Mouse (Mus musculus) heart, adult 2 months (tissue): ENCODE measurements around the gene Hist2h2aa2.
"Not testable (repeated sequence)": the region's sequence is repeated elsewhere in the genome, so short reads cannot be mapped to it uniquely, and the experiment has no call there.

Experiments used
- CTCF ChIP-seq: fragments of 200-600 bp; IDR thresholded peaks from 2 replicates; pipeline ENCODE4 v1.8.1; 2022; ENCODE audit warnings: antibody characterized with exemption, mild to moderate bottlenecking, moderate library complexity
- POLR2A ChIP-seq: fragments of 200-500 bp; IDR thresholded peaks from 2 replicates; pipeline ENCODE4 v1.6.1; 2011; ENCODE audit warnings: mild to moderate bottlenecking, low read depth, low read length, control low read depth; ENCODE audit not compliant: insufficient read depth

DNA sequence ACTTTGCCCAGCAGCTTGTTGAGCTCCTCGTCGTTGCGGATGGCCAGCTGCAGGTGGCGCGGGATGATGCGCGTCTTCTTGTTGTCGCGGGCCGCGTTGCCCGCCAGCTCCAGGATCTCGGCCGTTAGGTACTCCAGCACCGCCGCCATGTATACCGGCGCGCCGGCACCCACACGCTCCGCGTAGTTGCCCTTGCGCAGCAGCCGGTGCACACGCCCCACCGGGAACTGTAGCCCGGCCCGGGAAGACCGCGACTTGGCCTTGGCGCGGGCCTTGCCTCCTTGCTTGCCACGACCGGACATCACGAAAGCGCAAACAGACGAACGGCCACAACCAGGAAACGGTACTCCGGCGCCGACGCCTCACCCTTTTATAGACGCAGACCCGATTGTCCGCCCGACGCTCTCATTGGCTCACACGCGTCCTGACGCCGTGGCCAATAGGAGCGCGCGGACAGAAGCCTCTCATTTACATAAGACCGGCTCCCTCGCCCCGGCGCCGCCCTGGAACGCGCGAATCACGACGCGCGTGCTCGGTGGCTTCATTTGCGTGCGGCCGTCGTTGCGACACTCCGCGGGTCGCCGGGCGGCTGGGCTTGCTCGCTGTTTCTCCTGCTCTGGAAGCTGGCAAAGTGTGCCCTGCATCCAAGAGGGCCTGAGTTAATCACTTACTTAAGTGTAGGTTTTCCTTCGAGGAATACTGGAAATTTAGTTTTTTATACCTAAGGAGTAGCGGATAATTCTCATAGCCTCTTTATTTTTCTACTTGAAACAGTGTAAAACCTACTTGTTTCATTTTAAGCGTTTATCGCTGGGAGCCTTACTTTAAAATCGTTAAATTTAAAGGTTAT, at the start of gene Hist2h2aa2:
- not testable (repeated sequence) for TF ChIP-seq CTCF
- TF ChIP-seq POLR2A, result peak; percentile 84
